Mouse (Mus musculus): ENCODE measurements around the gene Fam84b. TPM values are rescaled to one million over a fixed set of nuclear protein-coding genes. Genes with fewer than 3 reads are reported as not detected.

Fam84b gene
- polyA plus RNA-seq, 1 experiment from 2014 or later: 11.5 TPM

DNA sequence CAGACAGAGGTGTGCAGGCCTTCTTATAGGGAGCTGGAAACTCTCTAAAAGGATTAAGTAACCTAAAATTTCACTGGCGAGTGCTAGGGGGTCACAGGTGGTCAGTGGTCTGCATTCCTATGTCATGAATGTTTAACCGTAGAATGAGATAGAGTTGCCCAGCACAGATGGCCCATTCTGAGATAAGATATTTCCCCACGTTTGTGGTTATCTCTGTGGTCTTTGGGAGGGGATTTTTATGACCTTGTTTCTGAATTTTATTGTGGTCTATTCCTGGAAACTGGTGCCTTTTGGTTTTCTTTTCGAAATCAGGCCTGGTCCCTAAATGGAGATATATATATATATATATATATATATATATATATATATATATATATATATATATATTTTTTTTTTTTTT, 17.3 kb downstream of the Fam84b start:
- H3K4me3 ChIP-seq (replicated peaks; ENCODE audit: low read length): no peak overlapping the region
- no peaks in the 10 kb centered on the region for H3K36me3 ChIP-seq (ENCODE audit: control insufficient read depth, insufficient read depth)
- H3K9ac ChIP-seq (replicated peaks; ENCODE audit: low read depth, low read length): no peak overlapping the region
- H3K4me1 ChIP-seq (replicated peaks; ENCODE audit: control insufficient read depth, insufficient read depth, low read length): no peaks in the 10 kb centered on the region
- 93% methylated on average over 4 of the region's 4 CpGs for WGBS
- H3K27ac ChIP-seq (ENCODE audit: low read length): no peak overlapping the region
- H3K4me2 ChIP-seq (ENCODE audit: low read length): no peak overlapping the region
- no peaks in the 10 kb centered on the region for H3K27me3 ChIP-seq (replicated peaks; ENCODE audit: control insufficient read depth, insufficient read depth, low read length)
- ATAC-seq: no peak
- no peaks in the 10 kb centered on the region for H3K9me3 ChIP-seq (ENCODE audit: control insufficient read depth, low read length)

DNA sequence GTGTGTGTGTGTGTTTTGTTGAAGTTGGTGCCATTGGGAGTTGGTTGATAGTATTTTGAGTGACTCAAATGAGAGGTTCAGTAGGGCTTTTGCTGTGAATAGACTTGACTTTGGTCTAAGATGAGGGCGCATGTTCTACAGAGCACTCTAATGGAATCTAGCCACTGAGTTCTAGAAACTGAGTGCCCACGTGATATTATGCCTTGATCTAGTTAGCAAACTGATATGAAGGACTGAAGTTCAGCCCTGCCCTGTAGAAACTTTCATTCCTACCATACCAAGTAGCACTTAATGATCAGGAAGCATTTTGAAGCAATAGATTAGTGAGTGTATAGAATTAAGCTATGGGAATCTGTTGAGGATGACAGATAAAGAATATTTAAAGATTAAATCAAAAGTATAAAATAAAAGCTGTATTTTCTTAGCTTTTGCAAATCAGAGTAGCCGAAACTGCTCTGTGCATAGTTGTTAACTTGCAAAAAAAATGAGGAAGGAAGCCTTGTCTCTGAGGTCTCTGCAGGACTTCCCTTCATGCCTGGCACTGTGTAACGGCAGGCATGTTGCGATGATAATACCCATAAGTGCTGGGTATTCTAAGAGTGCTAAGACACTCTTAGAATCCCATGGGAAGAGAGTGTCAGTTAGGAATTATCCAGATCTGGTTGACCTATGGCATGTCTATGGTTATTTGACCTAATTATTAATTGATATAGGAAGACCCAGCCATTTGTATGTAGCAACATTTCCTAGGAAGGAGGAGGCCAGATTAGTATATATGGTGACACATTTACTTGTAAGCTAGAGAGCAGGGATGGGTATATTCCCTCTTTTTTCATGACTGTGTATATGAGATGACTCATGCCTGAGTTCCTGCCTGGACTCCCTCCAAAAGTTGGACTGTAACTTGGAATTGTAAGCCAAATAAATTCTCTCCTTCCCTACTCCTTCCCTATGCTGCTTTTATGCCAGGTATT, 18.7 kb downstream of the Fam84b start:
- H3K36me3 ChIP-seq (ENCODE audit: control insufficient read depth, insufficient read depth): no peaks in the 10 kb centered on the region
- no peak for ATAC-seq
- 87% methylated on average over 5 of the region's 5 CpGs for WGBS
- no peak overlapping the region for H3K4me2 ChIP-seq (ENCODE audit: low read length)
- no peak overlapping the region for H3K9ac ChIP-seq (replicated peaks; ENCODE audit: low read depth, low read length)
- H3K9me3 ChIP-seq (ENCODE audit: control insufficient read depth, low read length): no peaks in the 10 kb centered on the region
- H3K27ac ChIP-seq (ENCODE audit: low read length): no peak overlapping the region
- no peak overlapping the region for H3K4me3 ChIP-seq (replicated peaks; ENCODE audit: low read length)
- H3K27me3 ChIP-seq (replicated peaks; ENCODE audit: control insufficient read depth, insufficient read depth, low read length): no peaks in the 10 kb centered on the region
- no peaks in the 10 kb centered on the region for H3K4me1 ChIP-seq (replicated peaks; ENCODE audit: control insufficient read depth, insufficient read depth, low read length)

DNA sequence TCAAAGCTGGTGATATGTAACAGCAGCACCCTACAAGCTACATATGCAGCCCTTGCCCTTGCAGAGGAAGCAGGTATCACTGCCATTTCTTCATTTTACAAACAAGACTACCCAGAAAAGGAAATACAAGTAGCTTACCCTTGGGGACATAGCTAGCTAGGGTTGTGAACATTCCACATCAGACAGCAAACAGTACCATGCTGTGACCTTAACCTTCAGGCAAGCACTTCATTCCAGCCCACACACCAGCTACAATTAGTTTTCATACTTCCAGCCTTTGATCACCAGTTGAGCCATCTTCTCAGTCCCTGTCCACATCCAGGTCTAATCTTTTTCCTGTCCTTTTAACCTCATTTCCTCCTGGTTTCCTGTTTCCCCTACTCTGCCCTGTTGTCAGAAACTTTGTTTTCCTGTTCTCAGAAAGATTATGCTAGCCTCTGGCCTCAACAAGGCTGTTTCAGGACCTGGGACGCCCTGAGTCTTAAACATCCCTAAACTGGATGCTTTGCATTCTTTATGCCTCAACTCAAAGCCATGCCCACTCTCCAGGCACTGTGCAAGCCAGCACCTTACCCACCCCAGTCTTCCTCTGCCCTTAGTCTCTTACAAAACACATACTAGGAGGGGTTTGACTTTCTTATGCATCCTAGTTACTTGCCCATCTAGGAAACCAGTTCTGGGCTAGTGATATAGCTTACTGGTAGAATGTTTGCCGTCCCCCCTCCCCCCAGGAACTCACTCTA, 19.9 kb downstream of the Fam84b start:
- H3K36me3 ChIP-seq (ENCODE audit: control insufficient read depth, insufficient read depth): no peaks in the 10 kb centered on the region
- no peak overlapping the region for H3K9ac ChIP-seq (replicated peaks; ENCODE audit: low read depth, low read length)
- no peak overlapping the region for H3K27ac ChIP-seq (ENCODE audit: low read length)
- H3K9me3 ChIP-seq (ENCODE audit: control insufficient read depth, low read length): no peaks in the 10 kb centered on the region
- no peak for ATAC-seq
- H3K4me3 ChIP-seq (replicated peaks; ENCODE audit: low read length): no peak overlapping the region
- H3K27me3 ChIP-seq (replicated peaks; ENCODE audit: control insufficient read depth, insufficient read depth, low read length): no peaks in the 10 kb centered on the region
- no peak overlapping the region for H3K4me2 ChIP-seq (ENCODE audit: low read length)
- 61% methylated on average over 2 of the region's 2 CpGs for WGBS
- H3K4me1 ChIP-seq (replicated peaks; ENCODE audit: control insufficient read depth, insufficient read depth, low read length): no peaks in the 10 kb centered on the region

DNA sequence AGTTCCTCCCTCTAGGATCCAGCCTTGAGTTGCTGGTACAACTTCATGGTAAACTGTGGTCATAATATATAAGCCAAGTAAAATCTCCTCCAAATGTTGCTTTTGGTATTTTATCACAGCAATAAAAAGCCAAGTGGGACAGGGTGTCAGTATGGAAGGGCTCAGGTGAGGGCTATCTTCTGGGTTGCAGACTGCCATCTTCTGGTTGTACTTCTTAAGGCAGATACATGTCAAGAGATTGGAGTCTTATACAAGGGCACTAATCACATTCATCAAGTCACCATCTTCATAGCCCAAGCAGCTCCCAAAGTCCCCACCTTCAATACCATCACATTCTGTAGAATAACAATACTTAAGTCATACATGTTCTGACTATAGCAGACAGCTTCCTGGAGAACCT, 21.0 kb downstream of the Fam84b start:
- H3K4me2 ChIP-seq (ENCODE audit: low read length): no peak overlapping the region
- H3K36me3 ChIP-seq (ENCODE audit: control insufficient read depth, insufficient read depth): no peaks in the 10 kb centered on the region
- ATAC-seq: no peak
- no peak overlapping the region for H3K4me3 ChIP-seq (replicated peaks; ENCODE audit: low read length)
- no peaks in the 10 kb centered on the region for H3K27me3 ChIP-seq (replicated peaks; ENCODE audit: control insufficient read depth, insufficient read depth, low read length)
- H3K9me3 ChIP-seq (ENCODE audit: control insufficient read depth, low read length): no peaks in the 10 kb centered on the region
- H3K9ac ChIP-seq (replicated peaks; ENCODE audit: low read depth, low read length): no peak overlapping the region
- H3K27ac ChIP-seq (ENCODE audit: low read length): no peak overlapping the region
- no peaks in the 10 kb centered on the region for H3K4me1 ChIP-seq (replicated peaks; ENCODE audit: control insufficient read depth, insufficient read depth, low read length)

DNA sequence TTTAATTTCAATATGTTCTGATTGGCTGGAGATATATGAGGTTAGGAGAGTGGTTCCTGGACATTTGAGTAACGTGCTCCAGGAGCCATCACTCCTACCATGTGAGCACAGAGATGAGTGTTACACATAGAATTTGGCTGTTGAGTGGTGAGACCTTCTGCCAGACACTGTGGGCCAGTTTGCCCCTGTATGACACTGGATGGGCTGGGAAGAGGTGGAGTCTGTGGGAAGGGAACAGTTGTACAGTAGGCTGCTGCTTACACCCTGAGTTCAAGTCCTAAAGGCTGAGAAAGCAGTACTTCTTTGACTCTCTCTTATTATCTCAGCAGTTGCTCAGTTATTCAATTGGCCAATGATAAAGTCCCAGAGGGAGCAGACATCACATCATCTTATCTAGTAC, 27.4 kb downstream of the Fam84b start:
- 69% methylated on average over 1 of the region's 1 CpGs for WGBS
- H3K27me3 ChIP-seq (replicated peaks; ENCODE audit: control insufficient read depth, insufficient read depth, low read length): no peaks in the 10 kb centered on the region
- no peaks in the 10 kb centered on the region for H3K9me3 ChIP-seq (ENCODE audit: control insufficient read depth, low read length)
- H3K9ac ChIP-seq (replicated peaks; ENCODE audit: low read depth, low read length): no peak overlapping the region
- H3K4me1 ChIP-seq (replicated peaks; ENCODE audit: control insufficient read depth, insufficient read depth, low read length): peaks cover 19% of the 10 kb centered on the region
- no peak overlapping the region for H3K4me2 ChIP-seq (ENCODE audit: low read length)
- no peak for ATAC-seq
- H3K4me3 ChIP-seq (replicated peaks; ENCODE audit: low read length): no peak overlapping the region
- no peaks in the 10 kb centered on the region for H3K36me3 ChIP-seq (ENCODE audit: control insufficient read depth, insufficient read depth)
- no peak overlapping the region for H3K27ac ChIP-seq (ENCODE audit: low read length)

DNA sequence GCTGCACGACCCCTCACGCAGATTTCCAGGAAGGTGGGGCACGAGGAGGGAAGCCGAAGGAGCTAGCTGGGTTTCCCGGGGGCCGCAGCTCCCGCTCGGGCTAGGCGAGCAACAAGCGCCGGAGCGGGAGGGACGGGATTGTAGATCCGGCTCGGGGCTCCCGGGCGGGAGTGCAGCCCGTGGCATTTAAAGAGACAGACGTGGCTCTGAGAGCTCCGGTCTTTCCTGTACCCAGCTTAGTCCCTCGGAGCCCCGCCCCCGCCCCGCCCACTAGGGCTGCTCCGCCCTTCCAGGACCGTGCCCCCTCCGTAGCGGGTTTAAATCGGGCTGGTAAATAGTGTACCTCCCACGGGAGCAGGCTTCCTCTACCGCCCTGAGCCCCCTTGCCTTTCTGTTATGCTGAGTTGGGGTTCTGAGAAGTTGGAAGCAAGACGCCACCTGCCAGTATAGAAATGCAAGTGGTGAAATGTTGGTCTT, 28.8 kb downstream of the Fam84b start:
- peaks cover 19% of the 10 kb centered on the region for H3K4me1 ChIP-seq (replicated peaks; ENCODE audit: control insufficient read depth, insufficient read depth, low read length)
- H3K4me2 ChIP-seq (ENCODE audit: low read length): peak overlapping the region; percentile 100
- no peaks in the 10 kb centered on the region for H3K27me3 ChIP-seq (replicated peaks; ENCODE audit: control insufficient read depth, insufficient read depth, low read length)
- H3K27ac ChIP-seq (ENCODE audit: low read length): peak overlapping the region; percentile 78
- H3K36me3 ChIP-seq (ENCODE audit: control insufficient read depth, insufficient read depth): no peaks in the 10 kb centered on the region
- peak; percentile 93 for ATAC-seq
- WGBS: under 1% methylated on average over 32 of the region's 32 CpGs
- peak overlapping the region; percentile 73 for H3K9ac ChIP-seq (replicated peaks; ENCODE audit: low read depth, low read length)
- H3K4me3 ChIP-seq (replicated peaks; ENCODE audit: low read length): peak overlapping the region; percentile 76
- H3K9me3 ChIP-seq (ENCODE audit: control insufficient read depth, low read length): no peaks in the 10 kb centered on the region

DNA sequence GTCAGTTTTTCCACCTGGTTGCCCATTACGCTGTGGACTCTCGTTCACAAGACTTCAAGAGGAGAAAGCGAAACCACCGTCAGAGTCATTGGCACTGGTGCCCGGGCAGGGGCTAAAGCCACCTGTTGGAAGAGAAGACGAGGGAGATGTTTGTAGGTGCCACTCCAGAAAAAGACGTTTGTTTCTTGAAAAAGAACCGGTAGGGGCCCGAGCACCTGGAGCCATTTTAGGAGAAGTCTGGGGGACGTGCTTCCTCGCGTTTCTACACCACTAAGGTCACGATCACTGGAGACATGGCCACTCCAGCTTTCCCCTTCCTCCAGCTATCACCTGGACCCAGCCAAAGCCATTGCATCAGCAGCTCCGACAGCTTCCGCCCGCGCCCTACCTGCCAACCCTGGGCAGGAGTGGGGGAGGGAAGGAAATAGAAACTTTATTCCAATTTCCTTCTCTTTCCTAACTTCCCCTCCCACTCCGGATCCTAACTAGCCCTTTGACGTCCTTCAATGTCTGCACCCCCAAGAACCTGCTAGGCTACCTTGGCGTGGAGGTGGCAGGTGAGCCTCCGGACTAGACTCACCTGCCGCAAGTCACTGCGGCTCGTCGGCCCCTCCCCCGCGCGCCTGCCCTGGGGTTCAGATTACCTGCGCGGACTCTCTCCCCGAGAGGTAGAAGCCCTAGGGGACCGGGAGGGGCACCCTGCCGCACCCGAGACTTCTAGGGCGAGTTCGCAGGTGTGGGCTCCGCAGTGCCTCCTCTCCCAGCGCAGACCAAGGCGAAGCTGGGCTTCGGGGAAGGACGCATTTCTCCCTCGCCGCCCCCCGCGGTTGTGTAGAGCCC, 29.5 kb downstream of the Fam84b start:
- Histone ChIP-seq H3K36me3 (ENCODE audit: control insufficient read depth, insufficient read depth) (no peaks in the 10 kb centered on the region), H3K9me3 (ENCODE audit: control insufficient read depth, low read length) (no peaks in the 10 kb centered on the region), H3K4me1 (replicated peaks; ENCODE audit: control insufficient read depth, insufficient read depth, low read length) (peaks cover 19% of the 10 kb centered on the region), H3K27ac (ENCODE audit: low read length) (peak overlapping the region; percentile 81), H3K4me3 (replicated peaks; ENCODE audit: low read length) (peak overlapping the region; percentile 76), H3K27me3 (replicated peaks; ENCODE audit: control insufficient read depth, insufficient read depth, low read length) (no peaks in the 10 kb centered on the region), H3K4me2 (ENCODE audit: low read length) (peak overlapping the region; percentile 100), H3K9ac (replicated peaks; ENCODE audit: low read depth, low read length) (peak overlapping the region; percentile 73)
- ATAC-seq: no peak; the same call in 1 of the 2 replicates
- under 1% methylated on average over 44 of the region's 45 CpGs for WGBS

DNA sequence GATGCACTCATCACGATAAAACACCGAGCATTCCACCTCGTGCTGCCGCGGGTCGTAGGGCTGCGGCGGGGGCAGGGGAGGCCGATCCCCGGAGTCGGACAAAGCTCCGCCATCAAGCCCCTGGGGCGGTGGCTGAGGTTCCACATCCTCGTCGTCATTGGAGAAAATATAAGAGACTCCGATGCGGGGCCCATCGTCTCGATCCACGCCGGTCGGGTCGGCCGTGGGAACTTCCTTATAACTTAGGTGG, 30.0 kb downstream of the Fam84b start:
- Histone ChIP-seq H3K4me2 (ENCODE audit: low read length) (peak overlapping the region; percentile 100), H3K9me3 (ENCODE audit: control insufficient read depth, low read length) (no peaks in the 10 kb centered on the region), H3K4me1 (replicated peaks; ENCODE audit: control insufficient read depth, insufficient read depth, low read length) (peaks cover 19% of the 10 kb centered on the region), H3K36me3 (ENCODE audit: control insufficient read depth, insufficient read depth) (no peaks in the 10 kb centered on the region), H3K9ac (replicated peaks; ENCODE audit: low read depth, low read length) (peak overlapping the region; percentile 73), H3K27ac (ENCODE audit: low read length) (peak overlapping the region; percentile 81), H3K27me3 (replicated peaks; ENCODE audit: control insufficient read depth, insufficient read depth, low read length) (no peaks in the 10 kb centered on the region), H3K4me3 (replicated peaks; ENCODE audit: low read length) (peak overlapping the region; percentile 76)
- under 1% methylated on average over 24 of the region's 24 CpGs for WGBS
- no peak; the same call in 1 of the 2 replicates for ATAC-seq
